Mouse (Mus musculus): ENCODE results near the gene 6430548M08Rik.

GRCm38 (mm10) chr8:120091032-120091431, 22.9 kb upstream of the 6430548M08Rik start:
- TF ChIP-seq CTCF (conservative IDR thresholded peaks at IDR 0.05; ENCODE audit: low read length) (no peak), POU5F1 (IDR thresholded peaks at IDR 0.05; ENCODE audit: borderline replicate concordance, low read length) (no peak)

All from E14TG2a.4 (cell line).